Mouse (Mus musculus) 3T3-L1 (cell line): ENCODE results near the gene Rbfox2.

Source experiments
- DNase-seq: peaks from one replicate; pipeline ENCODE4 v3.0.0-alpha.2; 2015; ENCODE audit warnings: low read depth, low spot score

Rbfox2 gene

GRCm38 (mm10) chr15:77104349-77105158 lies 202.2 kb downstream of the Rbfox2 start:
- DNase-seq = no peak

- DNase-seq = no peak
Measured at GRCm38 (mm10) chr15:77102685-77103084, 204.1 kb downstream of the Rbfox2 start.

- no peak for DNase-seq
Measured at GRCm38 (mm10) chr15:77099756-77100155, 207.0 kb downstream of the Rbfox2 start.

- no peak for DNase-seq
Measured at GRCm38 (mm10) chr15:77097358-77097757, 209.4 kb downstream of the Rbfox2 start.

GRCm38 (mm10) chr15:77095216-77095615 lies 211.6 kb downstream of the Rbfox2 start:
- peak; percentile 71 for DNase-seq

- DNase-seq = no peak
Measured at GRCm38 (mm10) chr15:77094431-77094830, 212.4 kb downstream of the Rbfox2 start.

- DNase-seq = no peak
Measured at GRCm38 (mm10) chr15:77091394-77091793, 215.4 kb downstream of the Rbfox2 start.

GRCm38 (mm10) chr15:77090531-77090930 lies 216.3 kb downstream of the Rbfox2 start:
- no peak for DNase-seq

- no peak for DNase-seq
Measured at GRCm38 (mm10) chr15:77089249-77089648, 217.6 kb downstream of the Rbfox2 start.

GRCm38 (mm10) chr15:77086488-77086887 lies 220.3 kb downstream of the Rbfox2 start:
- DNase-seq = no peak

GRCm38 (mm10) chr15:77085818-77086217 lies 221.0 kb downstream of the Rbfox2 start:
- DNase-seq = no peak

- DNase-seq = no peak
Measured at GRCm38 (mm10) chr15:77081454-77081853, 225.3 kb downstream of the Rbfox2 start.

- DNase-seq = no peak
Measured at GRCm38 (mm10) chr15:77080684-77081254, 226.0 kb downstream of the Rbfox2 start.

- peak; percentile 88 for DNase-seq
Measured at GRCm38 (mm10) chr15:77079890-77080361, 226.9 kb downstream of the Rbfox2 start.

GRCm38 (mm10) chr15:77079256-77079822 lies 227.5 kb downstream of the Rbfox2 start:
- no peak for DNase-seq

GRCm38 (mm10) chr15:77078786-77079185 lies 228.0 kb downstream of the Rbfox2 start:
- DNase-seq = no peak

- no peak for DNase-seq
Measured at GRCm38 (mm10) chr15:77077906-77078305, 228.9 kb downstream of the Rbfox2 start.

GRCm38 (mm10) chr15:77076523-77076922 lies 230.3 kb downstream of the Rbfox2 start:
- DNase-seq = peak; percentile 92

GRCm38 (mm10) chr15:77072556-77073163 lies 234.1 kb downstream of the Rbfox2 start:
- no peak for DNase-seq

GRCm38 (mm10) chr15:77071501-77071900 lies 235.3 kb downstream of the Rbfox2 start:
- no peak for DNase-seq

GRCm38 (mm10) chr15:77070745-77071268 lies 236.0 kb downstream of the Rbfox2 start:
- no peak for DNase-seq

- peak; percentile 92 for DNase-seq
Measured at GRCm38 (mm10) chr15:77069019-77069418, 237.8 kb downstream of the Rbfox2 start.
